Mouse (Mus musculus): ENCODE data around the gene Huwe1. TPM values are rescaled to one million over a fixed set of nuclear protein-coding genes. Genes with fewer than 3 reads are reported as not detected.

Huwe1 gene
- total RNA-seq (2022), result 100 to 1,000 TPM; 206 to 308 (median 243) TPM

DNA sequence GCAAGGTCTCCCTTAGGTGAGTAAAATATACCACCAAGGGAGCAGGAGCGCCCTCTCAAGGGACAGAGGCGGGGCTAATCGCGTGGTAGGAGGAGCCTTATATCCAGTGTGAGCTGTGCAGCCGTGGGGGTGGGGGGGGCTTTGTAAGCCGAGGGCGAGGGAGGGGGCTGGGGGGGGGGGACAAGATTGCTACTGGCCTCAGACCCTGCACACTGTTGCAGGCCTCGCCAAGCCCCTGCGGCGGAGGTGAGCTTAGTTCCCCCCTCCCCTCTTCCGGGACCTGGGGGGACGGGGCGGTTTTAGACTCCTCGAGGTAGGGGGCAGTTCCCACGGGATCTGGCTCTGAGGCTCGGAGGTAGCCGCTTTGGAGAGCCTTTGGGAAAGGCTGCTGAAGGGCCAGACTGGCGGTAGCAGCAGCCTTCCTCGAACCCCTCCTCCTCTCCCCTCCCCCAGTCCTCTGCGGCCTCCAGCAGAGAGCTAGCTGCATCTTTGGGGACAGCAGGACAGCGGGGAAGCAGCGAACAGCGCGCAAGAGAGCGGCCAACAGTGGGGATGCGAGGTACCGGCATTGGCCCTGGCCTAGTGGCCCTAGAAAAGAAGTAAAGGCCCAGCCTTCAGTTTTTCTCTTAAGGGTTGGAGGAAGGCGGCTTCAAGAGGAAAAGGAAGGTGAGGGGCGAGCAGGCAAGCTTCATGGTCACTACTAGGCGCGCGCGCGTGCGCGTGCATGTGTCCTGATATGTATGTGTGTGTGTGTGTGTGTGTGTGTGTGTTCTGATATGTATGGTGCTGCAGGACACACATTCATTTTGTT, at the start of gene Huwe1:
Gene Huwe1, plus strand, starts transcription at position 107 of the 811 bp plus-strand sequence.
- DNase-seq, result peak; percentile 41

DNA sequence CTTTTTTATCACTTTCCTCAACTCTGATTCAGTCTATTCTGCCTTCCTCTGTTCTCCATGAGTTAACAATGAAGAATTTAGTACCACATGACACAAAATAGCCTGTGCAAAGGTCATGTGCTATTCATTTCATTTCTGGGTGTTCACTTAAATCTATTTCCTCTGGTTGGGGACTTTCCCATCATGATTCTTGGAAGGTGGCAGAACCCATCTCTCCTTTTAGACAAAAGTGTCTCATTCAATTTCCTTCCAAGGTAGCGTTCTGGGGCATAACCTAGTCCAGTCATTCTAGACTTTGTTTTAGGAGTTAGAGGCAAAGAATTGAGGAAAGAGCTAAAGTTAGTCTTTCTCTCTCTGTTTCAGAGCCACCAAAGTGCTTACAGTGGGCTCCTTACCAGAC, 20.3 kb upstream of the Huwe1 start:
- DNase-seq, result no peak

DNA sequence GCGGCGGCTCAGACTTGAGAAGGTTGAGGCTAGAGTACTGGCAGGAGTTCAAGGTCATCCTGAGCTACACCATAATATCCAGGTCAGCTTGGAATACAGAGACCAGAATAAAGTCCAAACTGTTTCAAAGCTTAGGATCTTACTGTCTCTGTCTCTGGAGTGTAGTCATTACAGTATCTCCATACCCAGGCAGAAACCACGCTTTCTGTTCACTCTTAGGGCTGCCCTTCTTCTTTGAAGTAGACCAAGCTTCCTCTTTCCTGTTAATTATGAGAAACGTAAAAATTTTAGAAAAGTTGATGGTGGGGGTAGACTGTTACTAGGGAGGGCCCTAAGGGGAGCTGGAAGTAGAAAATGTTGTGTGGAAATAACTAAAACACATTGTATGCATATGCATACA, 17.7 kb upstream of the Huwe1 start:
- DNase-seq, result no peak

DNA sequence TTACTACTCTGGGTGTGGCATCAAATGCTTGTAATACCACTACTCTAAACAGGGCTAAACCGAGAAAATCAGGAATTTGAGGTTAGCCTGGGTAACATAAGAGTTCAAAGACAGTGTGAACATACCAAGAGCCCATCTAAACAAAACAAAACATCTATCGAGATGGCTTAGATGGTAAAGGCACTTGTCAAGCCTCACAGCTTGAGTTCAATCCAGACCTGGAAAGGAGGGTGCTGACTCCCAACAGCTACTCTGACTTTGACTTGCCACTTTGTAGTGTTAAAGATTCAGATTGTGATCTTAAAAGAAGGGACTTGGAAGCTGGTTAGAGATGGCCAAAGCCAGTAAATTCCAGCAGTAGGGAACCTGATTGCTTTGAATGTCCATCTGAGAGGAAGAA, 7.8 kb upstream of the Huwe1 start:
- no peak for DNase-seq

DNA sequence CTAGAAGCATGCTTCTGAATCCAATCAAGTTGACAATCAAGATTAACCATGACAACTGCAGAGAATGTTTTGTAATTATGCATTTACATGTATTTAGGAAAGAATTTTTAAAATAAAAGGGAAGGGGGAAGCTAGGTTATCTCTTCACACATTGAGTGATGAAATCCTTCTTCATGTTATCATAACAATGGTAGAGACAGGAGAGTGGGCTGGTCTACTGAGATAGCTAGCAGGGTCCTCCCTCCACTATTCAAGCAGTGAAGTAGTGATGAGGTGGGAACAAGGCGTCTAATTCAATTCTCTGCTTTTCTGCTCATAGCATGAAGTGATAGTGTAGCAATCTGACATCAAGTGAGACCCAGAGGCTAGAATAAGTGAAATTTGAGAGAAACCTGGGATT, 2.6 kb upstream of the Huwe1 start:
- no peak for DNase-seq

DNA sequence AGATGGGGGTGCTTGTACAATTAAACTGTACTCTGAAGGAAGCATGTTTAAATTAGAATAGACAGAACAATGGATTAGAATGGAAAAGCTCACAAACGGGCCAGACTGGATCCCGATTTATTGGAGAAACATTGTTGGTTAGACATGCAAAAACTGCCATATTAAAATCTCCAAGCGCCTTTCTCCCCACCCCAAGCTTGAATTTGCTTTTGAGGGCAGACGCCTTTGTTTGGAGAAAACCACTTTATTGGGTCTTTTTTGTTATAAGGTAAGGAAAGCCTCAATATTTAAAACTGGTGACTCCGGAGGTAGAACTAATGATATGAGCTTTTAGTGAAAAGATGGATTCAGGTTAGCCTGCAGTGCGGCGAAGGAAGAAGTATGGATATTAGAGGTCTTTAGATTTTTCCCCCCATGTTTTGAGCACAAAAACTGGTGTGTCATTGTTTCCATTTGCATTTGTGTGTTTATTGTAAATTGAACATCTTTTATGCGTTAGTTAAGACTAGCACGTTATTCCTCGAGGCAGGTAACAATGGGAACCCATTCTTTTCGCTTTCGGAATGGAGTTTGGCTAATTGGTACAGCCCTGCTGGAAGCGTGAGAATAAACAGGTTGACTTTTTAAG, 1.8 kb downstream of the Huwe1 start:
- DNase-seq, result no peak

DNA sequence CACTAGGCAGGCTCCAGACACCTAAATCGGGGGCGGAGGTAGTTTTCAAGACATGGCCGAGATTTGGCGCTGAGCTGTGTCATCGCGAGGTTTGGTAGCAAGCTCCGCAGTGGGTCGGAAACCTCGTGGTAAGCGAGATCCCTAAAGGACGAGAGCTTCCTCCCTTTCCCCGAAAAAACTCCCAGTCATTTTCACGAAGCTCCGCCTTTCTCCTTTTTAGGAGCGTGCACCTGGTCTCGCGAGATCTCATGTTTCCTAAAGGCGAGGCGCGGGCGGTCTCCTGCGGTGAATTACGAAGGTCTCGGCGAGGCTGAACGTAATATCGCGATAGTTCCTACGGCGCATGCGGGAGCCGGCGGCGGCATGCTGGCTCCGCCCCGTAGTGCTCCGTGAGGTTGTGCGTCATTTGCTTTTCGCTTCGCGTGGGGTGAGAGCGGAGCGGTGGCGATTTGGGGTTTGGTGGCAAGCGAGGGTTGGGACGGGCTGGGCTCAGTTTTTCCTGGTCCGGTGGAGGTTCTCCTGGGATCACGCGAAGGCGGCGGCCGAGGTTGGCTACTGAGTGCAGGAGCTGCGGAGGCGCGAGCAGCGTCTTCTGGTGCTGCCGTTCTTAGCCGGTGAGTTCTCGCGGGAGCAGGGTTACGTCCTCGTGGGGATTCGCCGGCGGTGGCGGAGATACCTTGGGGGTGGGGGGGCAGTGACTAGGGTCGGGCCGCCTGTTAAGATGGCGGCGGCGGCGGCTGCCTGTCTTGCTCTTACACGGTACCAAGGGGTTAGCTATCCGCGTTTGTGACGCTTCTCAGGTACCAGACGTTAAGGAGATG, 2.6 kb downstream of the Huwe1 start:
- DNase-seq, result peak; percentile 94

DNA sequence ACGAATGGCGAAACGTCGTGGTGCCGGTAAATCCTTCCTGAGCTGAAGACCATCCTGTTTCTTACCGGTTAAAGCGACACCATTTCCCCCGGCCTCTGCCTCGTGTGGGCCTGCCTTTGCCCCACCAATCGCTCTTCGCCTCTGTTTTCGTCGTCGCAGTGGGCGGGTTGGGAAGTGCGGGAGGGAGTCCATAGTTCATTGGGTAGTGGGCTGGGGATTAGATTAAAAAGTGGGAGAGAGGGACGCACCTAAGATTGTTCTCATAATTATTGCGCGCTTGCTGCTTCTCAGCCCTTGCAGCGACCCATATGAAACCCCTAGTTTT, 3.1 kb downstream of the Huwe1 start:
- DNase-seq, result peak; percentile 47

DNA sequence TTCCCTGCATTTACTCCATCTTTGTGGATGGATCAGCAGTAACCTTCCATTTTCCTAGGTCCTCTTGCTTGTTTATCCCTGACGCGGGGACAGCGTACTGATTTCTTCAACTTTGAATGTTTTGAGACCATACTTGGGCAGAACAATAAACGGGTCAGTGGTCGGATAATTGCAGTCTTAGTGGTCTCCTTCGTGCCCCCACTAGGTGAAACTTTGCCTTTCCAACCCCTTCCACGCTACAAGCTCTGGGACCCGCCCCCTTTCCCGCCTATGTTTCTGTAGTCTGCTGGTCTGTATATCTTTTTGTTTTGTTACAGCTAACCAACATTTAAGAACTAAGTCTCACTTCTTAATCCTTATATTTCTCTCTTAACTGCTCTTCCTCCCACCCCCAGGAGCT, 3.8 kb downstream of the Huwe1 start:
- DNase-seq, result no peak

DNA sequence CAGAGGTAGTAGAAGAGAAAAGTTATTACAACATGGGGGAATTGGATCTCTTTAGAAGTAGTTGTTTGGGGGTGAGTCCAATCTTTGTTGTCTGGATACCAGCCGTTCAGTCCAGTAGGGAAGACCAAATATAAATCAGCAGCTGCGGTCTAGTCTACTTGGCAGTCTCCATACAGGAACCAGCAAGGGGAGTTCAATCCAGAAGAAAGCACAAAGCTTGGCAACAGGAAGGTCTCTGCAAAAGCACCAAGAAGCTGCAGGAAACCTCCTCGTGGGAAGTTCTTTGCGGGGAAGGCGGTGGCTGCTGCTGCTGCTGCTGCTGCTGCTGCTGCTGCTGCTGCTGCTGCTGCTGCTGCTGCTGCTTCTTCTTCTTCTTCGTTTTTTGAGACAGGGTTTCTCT, 10.9 kb downstream of the Huwe1 start:
- DNase-seq, result no peak

DNA sequence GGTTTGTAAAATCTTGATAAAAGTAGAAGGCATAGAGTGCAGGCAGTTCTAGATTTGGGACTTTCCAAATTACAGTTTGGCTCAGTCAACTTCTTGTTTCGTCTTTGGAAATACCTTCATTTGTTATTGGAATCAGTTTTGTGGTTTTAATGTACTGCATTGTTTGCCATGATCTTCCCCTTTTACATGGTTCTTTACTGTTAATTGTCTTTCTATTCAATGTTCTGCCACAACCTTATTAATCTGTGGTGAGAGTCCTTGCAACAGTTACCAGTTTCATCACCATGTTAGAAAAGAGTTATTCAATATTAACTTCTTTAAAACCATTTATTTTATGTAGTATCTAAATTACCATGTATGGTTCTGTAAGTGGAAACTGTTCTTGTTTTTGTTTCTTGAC, 13.0 kb downstream of the Huwe1 start:
- DNase-seq, result no peak

DNA sequence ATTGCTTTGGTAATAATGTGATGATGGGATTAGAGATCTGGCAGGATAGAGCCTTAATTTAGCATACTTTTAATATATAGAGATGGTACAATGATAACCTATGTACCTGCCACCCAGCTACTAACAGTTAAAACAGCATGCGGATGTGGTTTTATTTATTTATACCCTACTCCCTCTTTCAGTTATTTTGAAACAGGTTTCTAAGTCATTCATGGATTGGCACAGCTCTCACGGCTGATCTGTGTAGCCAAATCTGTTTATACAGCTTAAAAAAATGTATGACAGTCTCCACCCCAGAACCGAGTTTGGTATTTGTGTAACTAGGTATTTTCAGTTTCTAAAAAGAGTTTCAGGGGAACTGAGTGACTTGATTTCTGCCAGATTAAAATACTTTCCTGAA, 17.1 kb downstream of the Huwe1 start:
- no peak for DNase-seq

DNA sequence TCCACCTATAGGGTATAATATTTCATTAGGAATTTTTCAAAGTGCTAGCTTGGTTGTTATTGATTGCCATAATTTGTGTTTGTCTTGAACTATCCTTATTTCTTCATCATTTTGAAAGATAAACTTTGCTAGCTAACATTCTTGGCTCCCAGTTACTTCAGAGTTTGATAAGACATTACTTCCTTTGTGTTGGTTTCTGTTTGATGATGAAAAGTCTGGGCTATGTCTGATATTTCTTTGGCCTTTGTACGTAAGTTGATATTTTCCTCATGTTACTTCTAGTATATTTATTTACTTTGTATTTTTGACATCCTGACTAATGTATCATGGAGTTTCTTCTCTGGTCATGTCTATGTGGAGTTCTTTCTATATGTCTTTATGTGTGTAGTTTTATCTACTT, 28.4 kb downstream of the Huwe1 start:
- no peak for DNase-seq

DNA sequence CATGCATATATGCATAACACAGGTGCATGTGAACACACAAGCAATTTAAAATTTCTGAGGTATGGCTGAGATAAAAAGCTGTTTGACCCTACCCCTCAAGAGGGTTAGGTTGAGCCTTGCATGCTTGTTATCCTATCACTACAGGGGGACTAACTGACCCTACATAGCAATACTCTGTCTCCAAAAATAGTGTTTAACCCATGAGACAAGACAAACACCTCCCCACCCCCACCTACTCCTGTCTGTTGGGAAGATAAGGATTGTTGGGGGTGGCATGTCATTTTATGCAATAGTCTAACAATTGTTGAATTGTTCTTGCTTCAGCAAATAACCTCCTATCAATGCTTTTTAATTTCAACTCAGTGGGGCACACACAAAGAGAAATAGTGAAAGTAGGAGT, 30.7 kb downstream of the Huwe1 start:
- DNase-seq, result no peak

DNA sequence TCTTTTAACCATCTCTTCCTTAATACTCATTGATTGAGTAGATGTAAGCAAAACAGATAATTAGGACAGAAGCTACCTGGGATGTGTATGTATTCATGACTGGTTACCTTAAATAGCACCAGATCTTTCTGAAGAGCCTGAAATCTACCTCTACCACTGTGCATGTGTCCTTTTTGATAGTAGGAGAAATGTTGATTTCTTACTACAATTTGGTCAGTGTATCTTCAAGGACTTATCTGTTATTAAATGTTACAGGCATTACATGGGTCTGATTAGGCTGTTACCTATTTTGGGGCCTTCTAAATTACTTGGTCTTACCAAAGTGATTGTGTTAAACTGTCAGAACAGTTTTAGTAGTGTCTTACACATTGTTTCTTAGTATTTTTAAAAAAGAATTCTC, 32.4 kb downstream of the Huwe1 start:
- no peak for DNase-seq

DNA sequence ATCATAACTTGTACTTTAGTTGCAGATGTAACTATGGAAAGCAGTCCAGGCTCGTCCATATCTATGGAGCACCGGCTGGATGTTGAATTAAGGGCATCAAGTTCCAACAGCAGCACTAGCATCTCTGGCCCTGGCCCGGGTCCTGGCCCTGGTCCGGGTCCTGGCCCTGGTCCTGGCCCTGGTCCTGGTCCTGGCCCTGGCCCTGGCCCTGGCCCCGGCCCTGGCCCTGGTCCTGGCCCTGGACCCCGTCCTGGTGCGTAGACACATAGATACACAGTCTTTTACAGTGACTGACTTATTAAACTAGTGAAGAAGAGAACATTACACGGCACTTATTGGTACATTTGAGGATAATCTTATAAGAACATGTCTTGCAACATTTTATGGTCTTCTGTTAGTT, 58.8 kb downstream of the Huwe1 start:
- DNase-seq, result peak; percentile 7

DNA sequence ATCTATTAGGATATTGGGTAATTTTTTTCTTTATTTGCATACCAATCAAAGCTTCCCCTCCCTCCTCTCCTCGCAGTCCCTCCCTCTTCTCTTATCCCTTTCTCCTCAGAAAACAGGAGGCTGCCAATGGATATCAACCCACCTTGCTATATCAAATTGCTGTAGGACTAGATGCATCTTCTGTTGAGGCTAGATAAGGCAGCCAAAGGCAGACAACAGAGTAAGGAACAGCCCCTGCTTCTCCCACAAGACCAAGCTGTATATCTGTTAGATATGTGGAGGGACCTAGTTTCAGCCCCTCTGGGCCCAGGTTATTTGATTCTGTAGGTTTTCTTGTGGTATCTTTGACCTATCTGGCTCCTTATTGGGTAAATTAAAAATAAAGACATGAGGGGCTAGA, 110.1 kb downstream of the Huwe1 start:
- no peak for DNase-seq

DNA sequence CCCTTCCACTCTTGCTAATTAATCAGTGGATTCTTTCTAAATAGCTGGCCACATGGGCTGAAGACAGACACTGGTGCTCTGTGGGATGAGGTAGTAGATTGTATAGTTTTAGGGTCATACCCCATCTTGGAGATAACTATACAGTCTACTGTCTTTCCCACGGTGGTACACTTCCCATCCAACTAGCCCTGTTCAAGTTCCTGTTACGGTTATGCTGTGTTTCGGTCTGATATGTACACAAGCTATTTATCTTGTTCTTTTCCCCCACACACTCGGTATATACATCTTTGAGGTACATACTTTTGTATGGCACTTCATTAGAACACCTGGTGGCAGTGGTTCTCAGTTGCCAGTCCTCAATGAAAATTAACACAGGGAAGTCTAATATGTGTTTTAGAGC, 111.7 kb downstream of the Huwe1 start:
- no peak for DNase-seq

DNA sequence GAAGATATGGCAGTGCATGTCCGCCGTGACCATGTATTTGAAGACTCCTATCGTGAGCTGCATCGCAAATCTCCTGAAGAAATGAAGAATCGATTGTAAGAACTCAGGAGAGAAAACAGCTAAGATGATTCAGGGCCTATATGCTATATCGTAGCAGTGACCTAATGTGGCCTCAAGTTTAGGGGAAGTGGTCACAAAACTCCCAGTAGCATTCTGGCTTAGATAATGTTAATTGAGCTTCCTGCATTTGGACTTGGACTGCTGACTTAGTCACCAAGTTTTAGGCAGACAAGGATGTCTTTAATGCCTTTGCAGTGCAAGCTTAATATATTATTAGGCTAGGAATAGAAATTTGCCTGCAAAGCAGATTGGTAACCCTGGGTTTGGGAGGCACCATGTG, 128.8 kb downstream of the Huwe1 start:
- DNase-seq, result no peak

DNA sequence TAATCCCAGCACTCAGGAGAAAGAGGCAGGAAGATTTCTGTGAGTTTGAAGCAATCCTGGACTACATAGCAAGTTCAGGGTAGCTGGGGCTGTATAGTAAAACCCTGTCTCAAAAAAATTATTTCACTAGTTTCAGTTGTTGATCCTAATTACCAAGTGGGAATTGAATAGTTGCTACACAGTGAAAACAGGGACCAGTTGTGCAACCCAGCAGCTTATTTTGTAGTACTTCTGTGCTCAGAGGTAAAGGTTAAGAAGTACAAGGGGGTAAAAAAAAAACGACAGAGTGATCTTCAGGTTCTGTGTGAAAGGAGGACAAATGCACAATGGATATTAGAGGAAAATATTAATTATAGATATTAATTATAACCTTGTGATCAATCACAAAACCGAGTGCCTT, 138.2 kb downstream of the Huwe1 start:
- no peak for DNase-seq

DNA sequence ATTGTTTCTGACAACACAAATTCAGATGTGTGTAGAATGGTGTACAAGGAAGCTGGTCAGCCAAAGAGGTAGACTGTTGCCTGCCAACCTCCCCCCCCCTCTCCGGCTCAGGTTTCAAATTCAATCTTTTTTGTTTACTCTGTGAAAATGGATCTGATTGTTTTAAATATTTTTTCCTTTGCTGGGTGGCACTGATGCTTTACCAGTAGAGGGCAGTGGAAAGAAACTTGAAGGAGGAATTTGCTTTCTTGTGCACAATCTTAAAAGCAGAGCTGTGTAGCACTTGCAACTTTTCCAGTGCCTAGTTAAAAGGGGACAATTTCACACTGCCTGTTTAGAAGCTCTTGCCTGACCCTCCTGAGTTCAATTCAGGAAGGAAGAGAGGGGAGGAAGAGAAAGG, 146.4 kb downstream of the Huwe1 start:
- no peak for DNase-seq

DNA sequence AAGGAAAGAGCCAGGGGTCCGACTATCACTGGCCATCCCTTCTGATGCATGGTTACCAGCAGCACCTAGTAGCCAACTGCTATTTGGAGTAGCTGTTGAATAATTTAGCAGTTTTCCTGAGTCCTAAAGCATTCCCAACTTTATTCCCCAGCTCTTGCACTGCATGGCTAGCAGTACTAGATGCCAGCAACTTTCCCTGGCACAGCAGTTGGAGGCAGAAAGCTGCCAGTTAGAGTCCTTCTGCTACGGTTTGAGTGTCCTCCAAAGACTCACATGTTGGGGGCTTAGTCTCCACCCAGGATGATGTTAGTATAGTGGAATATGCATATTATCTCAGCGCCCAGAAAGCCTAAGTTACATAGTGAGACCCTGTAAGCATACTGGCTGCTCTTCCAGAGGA, 147.2 kb downstream of the Huwe1 start:
- DNase-seq, result no peak

DNA sequence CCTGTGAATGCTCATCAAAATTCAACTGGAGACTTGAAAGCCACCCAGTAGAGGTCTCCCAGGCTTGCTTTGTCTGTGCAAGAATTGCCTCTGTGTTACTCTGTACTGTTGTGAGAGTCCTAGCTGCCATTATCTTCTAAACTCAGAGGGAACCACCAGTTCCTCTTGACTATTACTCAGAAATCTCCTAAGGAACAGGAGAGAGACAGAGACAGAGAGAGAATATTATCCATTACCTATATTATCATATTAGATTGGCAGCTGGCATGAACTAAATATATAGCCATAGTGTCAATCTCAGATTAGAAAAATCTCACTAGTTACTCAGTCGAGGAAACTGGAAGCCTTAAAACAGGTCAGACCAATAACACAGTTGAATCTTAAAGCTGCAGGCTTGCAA, 149.6 kb downstream of the Huwe1 start:
- no peak for DNase-seq

DNA sequence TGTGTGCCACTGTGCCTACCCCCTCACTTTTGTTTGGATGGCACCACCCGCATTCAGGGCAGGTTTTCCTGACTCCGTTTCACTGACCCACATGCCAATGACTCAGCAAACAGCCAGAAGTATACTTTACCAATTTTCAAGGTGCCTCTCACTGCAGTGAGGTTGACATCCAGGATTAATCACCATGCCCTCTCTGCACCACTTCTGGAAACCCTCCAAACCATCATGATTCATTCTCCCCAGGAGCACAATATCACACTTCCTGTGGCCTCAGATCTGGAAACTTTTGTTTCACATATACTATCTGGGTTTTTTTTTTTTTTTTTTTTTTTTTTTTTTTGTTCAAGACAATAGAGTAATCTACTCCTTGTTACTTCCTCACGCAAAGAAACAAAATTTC, 150.6 kb downstream of the Huwe1 start:
- peak; percentile 45 for DNase-seq

Data from adrenal gland, adult 8-10 months (tissue).